Mouse (Mus musculus) kidney, adult 2 months (tissue): ENCODE measurements around the gene Ipo7.

Experiments used
- CTCF ChIP-seq: fragments of 200-500 bp; conservative IDR thresholded peaks from 2 replicates; pipeline ENCODE4 v1.5.1; 2011; ENCODE audit warnings: low read depth, mild to moderate bottlenecking, control low read depth, low read length, moderate library complexity, mixed read lengths; ENCODE audit not compliant: insufficient read depth, insufficient read length
- POLR2A ChIP-seq: fragments of 200-500 bp; IDR thresholded peaks from one replicate; pipeline ENCODE4 v1.6.1; 2011; ENCODE audit warnings: low read depth, low read length, control low read depth

- TF ChIP-seq CTCF (no peak), POLR2A (no peak)
Measured at GRCm38 (mm10) chr7:110091670-110092069, 73.6 kb downstream of the Ipo7 start.
